Mouse (Mus musculus) lung, embryonic 14.5 days (tissue): ENCODE results near the gene Cct4. TPM values are rescaled to one million over a fixed set of nuclear protein-coding genes. Genes with fewer than 3 reads are reported as not detected.

ENCODE experiments used
- ATAC-seq: fragments of 200-750 bp; cut with Nextera tagmentation; 2 replicates; pipeline ENCODE4 v1.8.0; 2017; ENCODE audit warnings: mild to moderate bottlenecking, moderate TSS enrichment, moderate library complexity; ENCODE audit not compliant: insufficient read depth
- DNase-seq: peaks from one replicate; pipeline ENCODE4 v3.0.0-alpha.2; 2015
- H3K27ac ChIP-seq: fragments of 300-500 bp; sonication (generic); 2 replicates; pipeline ENCODE4 v1.5.1; 2014; ENCODE audit warnings: low read depth, mild to moderate bottlenecking, moderate library complexity
- H3K27me3 ChIP-seq: fragments of 300-500 bp; sonication (generic); 2 replicates; pipeline ENCODE4 v1.6.1; 2014; ENCODE audit warnings: low read length, control low read depth; ENCODE audit not compliant: insufficient read depth
- H3K36me3 ChIP-seq: fragments of 300-500 bp; sonication (generic); 2 replicates; pipeline ENCODE4 v1.6.1; 2014; ENCODE audit warnings: control low read depth; ENCODE audit not compliant: insufficient read depth
- H3K4me1 ChIP-seq: fragments of 300-500 bp; sonication (generic); 2 replicates; pipeline ENCODE4 v1.6.1; 2014; ENCODE audit warnings: antibody characterized with exemption, control low read depth; ENCODE audit not compliant: insufficient read depth
- H3K4me2 ChIP-seq: fragments of 300-500 bp; sonication (generic); 2 replicates; pipeline ENCODE4 v1.6.1; 2014; ENCODE audit warnings: mild to moderate bottlenecking
- H3K4me3 ChIP-seq: fragments of 300-500 bp; sonication (generic); 2 replicates; pipeline ENCODE4 v1.5.1; 2014; ENCODE audit warnings: low read depth, low read length
- H3K9ac ChIP-seq: fragments of 300-500 bp; sonication (generic); 2 replicates; pipeline ENCODE4 v1.6.1; 2014
- H3K9me3 ChIP-seq: fragments of 300-500 bp; sonication (generic); 2 replicates; pipeline ENCODE4 v1.6.1; 2016; ENCODE audit warnings: low read depth, low read length, control low read depth
- CTCF ChIP-seq: IDR thresholded peaks from 2 replicates; pipeline ENCODE4 v1.5.1; 2016; ENCODE audit warnings: antibody characterized with exemption, low read depth
- WGBS: fragments of 180-500 bp; shearing (Covaris S2); extraction: QIAGEN DNeasy Blood & Tissue Kit; methylation state at CpG from one replicate; pipeline ENCODE4 v1.1.7; 2014; 5-methylcytosine and 5-hydroxymethylcytosine counted together
- polyA plus RNA-seq: library from polyadenylated mRNA; unstranded; fragments of >200 nt; fragmentation: Nextera tagmentation; extraction: Ambion mirVana; gene quantifications from 2 replicates; pipeline ENCODE4 v1.2.1, GENCODE M21; 2014

Cct4 gene
- polyA plus RNA-seq, 1 experiment from 2014 or later, result 302 TPM

DNA sequence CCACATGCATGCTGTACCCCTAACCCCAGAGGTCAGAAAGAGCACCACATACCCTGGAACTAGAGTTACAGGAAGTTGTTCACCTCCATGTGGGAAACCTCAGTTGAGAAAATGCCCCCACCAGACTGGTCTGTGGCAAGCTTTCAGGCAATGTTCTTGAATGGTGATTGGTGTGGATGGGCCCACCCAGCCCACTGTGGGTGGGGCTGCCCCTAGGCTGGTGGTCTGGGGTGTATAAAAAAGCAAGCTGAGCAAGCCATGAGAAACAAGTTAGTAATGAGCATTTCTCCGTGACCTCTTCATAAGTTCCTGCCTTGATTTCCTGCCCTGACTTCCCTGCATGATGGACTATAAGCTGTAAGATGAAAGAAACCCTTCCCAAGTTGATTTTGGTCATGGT is 28.2 kb upstream of the Cct4 start:
- no peak overlapping the region for H3K27ac ChIP-seq
- H3K27me3 ChIP-seq, result no peaks in the 10 kb centered on the region
- no peaks in the 10 kb centered on the region for H3K9me3 ChIP-seq
- H3K4me1 ChIP-seq, result no peaks in the 10 kb centered on the region
- ATAC-seq (no peak), DNase-seq (no peak)
- H3K36me3 ChIP-seq, result peaks cover 4% of the 10 kb centered on the region; the same call in 1 of the 2 replicates
- H3K4me3 ChIP-seq, result no peak overlapping the region
- H3K4me2 ChIP-seq, result no peak overlapping the region
- TF ChIP-seq CTCF, result no peak
- 87% methylated on average over 1 of the region's 1 CpGs for WGBS
- no peak overlapping the region for H3K9ac ChIP-seq

DNA sequence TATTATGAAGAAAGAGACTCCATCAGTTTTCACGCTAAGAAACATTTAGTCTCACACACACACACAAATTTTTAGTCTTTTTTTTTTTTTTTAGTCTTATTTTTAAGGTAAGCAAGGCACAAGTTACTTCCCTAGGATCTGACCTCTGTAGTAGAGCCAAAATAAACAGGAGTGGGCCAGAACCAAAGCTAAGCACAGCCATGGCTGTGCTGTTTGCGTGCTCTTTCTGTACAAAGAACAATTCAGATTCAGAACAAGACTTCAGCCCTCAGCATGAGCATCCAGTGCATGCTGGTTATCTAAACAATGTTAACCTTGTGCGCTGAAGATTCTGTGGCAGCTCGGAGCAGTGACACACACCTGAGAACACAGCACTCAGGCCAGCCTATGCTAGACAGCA is 25.9 kb upstream of the Cct4 start:
- 67% methylated on average over 4 of the region's 4 CpGs for WGBS
- DNase-seq (no peak), ATAC-seq (no peak)
- no peak overlapping the region for H3K4me2 ChIP-seq
- H3K36me3 ChIP-seq, result peaks cover 4% of the 10 kb centered on the region; the same call in 1 of the 2 replicates
- H3K9me3 ChIP-seq, result no peaks in the 10 kb centered on the region
- no peak overlapping the region for H3K9ac ChIP-seq
- H3K27me3 ChIP-seq, result no peaks in the 10 kb centered on the region
- TF ChIP-seq CTCF, result no peak
- no peaks in the 10 kb centered on the region for H3K4me1 ChIP-seq
- no peak overlapping the region for H3K27ac ChIP-seq
- no peak overlapping the region for H3K4me3 ChIP-seq

DNA sequence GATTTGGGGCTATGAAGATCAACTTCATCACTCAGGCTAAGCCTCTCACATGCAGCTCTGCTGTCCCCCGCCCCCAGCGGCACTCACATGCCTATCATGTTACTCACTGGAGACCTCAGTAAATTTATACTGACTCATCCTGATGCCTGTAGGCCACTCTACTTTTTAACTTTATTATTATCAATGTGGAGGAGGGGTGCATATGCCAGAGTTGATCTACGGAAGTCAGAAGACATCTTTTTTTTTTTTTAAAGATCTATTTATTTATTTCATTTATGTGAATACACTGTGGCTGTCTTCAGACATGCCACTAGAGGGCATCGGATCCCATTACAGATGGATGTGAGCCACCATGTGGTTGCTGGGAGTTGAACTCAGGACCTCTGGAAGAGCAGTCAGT is 24.8 kb upstream of the Cct4 start:
- TF ChIP-seq CTCF, result peak; percentile 37
- Histone ChIP-seq H3K9ac (no peak overlapping the region), H3K9me3 (0 out of 2 replicates have a peak, but pooled peaks cover 2% of the 10 kb centered on the region), H3K27ac (no peak overlapping the region), H3K4me2 (no peak overlapping the region), H3K4me3 (no peak overlapping the region), H3K36me3 (peaks cover 4% of the 10 kb centered on the region; the same call in 1 of the 2 replicates), H3K27me3 (no peaks in the 10 kb centered on the region), H3K4me1 (no peaks in the 10 kb centered on the region)
- ATAC-seq (no peak), DNase-seq (no peak)
- WGBS, result 77% methylated on average over 4 of the region's 4 CpGs

DNA sequence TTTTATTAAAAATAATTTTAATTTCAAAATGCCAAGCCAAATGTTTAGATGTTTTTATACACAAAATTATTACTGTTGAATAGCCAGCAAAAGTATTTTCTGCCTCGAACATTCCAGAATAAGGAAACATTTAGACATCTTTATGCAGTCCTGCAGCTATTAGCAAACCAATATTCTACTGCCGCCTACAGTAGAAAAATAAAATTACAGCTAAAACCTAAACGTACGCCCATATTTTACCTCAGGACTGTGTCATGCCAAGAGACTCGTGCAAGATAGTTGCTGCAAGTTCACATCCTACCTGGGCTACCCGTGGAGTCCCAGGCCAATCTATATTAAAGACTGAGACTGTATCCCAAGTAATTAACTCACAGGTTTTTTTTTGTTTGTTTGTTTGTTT is 20.8 kb upstream of the Cct4 start:
- Histone ChIP-seq H3K9me3 (peaks cover 28% of the 10 kb centered on the region; the same call in 1 of the 2 replicates), H3K4me3 (no peak overlapping the region), H3K36me3 (peaks cover 10% of the 10 kb centered on the region; the same call in 1 of the 2 replicates), H3K4me1 (no peaks in the 10 kb centered on the region), H3K4me2 (no peak overlapping the region), H3K27me3 (no peaks in the 10 kb centered on the region), H3K27ac (no peak overlapping the region), H3K9ac (no peak overlapping the region)
- DNase-seq, result peak; percentile 74
- peak; percentile 51 for TF ChIP-seq CTCF
- 50% methylated on average over 6 of the region's 6 CpGs for WGBS
- no peak for ATAC-seq

DNA sequence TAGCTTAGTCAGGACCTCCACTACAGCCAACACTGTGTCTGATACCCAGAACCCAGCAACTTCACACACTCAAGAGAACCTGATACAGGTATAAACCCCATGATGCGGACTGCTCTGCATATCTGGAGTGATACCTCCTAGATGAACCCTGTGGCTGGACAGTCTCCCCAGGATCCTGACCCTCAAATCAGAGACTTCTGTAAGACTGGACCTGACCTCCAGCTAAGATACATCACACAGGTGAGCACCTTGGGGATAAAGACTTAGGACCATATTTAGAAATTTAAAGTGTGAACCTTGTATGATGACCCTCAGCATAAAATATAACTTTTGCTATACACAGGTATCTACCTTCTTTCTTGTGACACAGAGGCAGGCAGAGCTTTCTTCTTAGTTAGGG is 19.8 kb upstream of the Cct4 start:
- H3K9ac ChIP-seq, result no peak overlapping the region
- no peak overlapping the region for H3K4me3 ChIP-seq
- TF ChIP-seq CTCF, result no peak
- no peak for DNase-seq
- 89% methylated on average over 1 of the region's 1 CpGs for WGBS
- no peak overlapping the region for H3K27ac ChIP-seq
- ATAC-seq, result no peak
- H3K36me3 ChIP-seq, result peaks cover 12% of the 10 kb centered on the region; the same call in 1 of the 2 replicates
- H3K9me3 ChIP-seq, result peaks cover 28% of the 10 kb centered on the region; the same call in 1 of the 2 replicates
- H3K4me2 ChIP-seq, result no peak overlapping the region
- H3K27me3 ChIP-seq, result no peaks in the 10 kb centered on the region
- H3K4me1 ChIP-seq, result no peaks in the 10 kb centered on the region

DNA sequence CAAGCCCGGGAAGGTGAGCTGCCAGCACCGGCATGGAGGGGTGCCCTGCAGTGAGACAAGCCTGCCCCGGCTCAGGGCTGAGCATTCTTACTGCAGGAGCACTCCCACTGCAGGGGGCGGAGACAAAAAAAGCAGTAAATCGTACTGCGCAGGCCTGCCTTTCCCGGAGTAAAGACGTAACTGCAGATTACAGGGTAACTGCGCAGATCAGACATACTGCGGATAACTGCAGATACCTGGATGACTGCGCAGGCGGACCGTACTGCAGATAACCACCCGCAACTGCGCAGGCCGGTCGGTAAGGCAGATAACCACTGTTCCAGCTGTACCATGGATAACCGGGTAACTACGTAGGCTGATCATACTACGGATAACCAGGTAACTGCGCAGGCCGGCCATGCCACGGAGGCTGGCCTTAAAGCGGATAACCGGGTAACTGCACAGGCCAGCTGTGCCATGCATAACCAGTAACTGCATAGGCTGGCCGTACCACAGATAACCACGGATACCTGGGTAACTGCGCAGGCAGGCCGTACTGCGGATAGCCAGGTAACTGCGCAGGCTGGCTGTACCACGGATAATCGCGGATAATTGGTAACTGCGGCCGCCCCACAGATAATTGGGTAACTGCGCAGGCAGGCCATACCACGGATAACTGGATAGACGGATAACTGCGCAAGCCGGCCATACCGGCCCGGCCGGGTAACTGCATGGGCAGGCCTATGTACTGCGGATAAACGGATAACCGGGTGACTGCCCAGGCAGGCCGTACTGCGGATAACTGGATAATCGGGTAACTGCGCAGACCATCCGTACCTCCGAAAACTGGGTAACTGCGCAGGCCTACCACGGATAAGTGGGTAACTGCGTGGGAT is 18.2 kb upstream of the Cct4 start, which contains the start of gene Zrsr1:
Zrsr1 (plus strand) TSS at position 171 of the 875 bp plus-strand sequence.
- peak within 1 kb of the TSS; percentile 88 for H3K27ac ChIP-seq
- 49% methylated on average over 56 of the region's 56 CpGs for WGBS
- peak; percentile 88 for ATAC-seq
- no peak for TF ChIP-seq CTCF
- peaks cover 28% of the 10 kb centered on the region; the same call in 1 of the 2 replicates for H3K9me3 ChIP-seq
- H3K4me2 ChIP-seq, result peak within 1 kb of the TSS; percentile 78
- DNase-seq, result peak; percentile 82
- no peaks in the 10 kb centered on the region for H3K4me1 ChIP-seq
- H3K4me3 ChIP-seq, result peak within 1 kb of the TSS; percentile 56
- H3K9ac ChIP-seq, result peak within 1 kb of the TSS; percentile 56
- H3K27me3 ChIP-seq, result no peaks in the 10 kb centered on the region
- peaks cover 17% of the 10 kb centered on the region; the same call in 1 of the 2 replicates for H3K36me3 ChIP-seq
